Mouse (Mus musculus): Measurements from ENCODE around the gene Qk.

The Qk gene

DNA sequence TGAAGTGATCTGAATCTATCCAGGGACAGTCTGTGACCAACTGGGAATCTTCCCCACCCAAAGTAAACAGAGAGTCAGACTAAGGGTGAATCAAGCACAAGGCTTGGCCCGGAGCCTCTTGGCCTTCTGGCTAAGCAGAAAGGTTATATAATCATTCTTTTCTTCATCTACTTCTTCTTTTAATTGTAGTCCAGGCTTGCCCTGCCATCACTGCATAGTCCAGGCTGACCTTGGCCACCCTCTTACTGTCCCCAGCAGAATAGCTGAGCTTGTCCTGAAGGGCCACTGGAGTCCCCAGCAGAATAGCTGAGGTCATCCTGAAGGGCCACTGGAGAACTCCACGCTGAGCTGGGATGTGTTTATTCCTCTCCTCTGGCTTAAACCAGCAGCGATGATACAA is 158.4 kb downstream of the Qk start:
- no peak for DNase-seq (ENCODE audit: low read depth, low spot score)
- H3K36me3 ChIP-seq (ENCODE audit: control insufficient read depth, insufficient read depth, low read length, poor library complexity, severe bottlenecking) = no peaks in the 10 kb centered on the region
- no peaks in the 10 kb centered on the region; the same call in 1 of the 2 replicates for H3K27me3 ChIP-seq (ENCODE audit: control insufficient read depth, insufficient read depth, low read length, poor library complexity, severe bottlenecking)

- DNase-seq (ENCODE audit: low read depth, low spot score) = no peak
- H3K27me3 ChIP-seq (ENCODE audit: control insufficient read depth, insufficient read depth, low read length, poor library complexity, severe bottlenecking) = no peaks in the 10 kb centered on the region; the same call in 1 of the 2 replicates
- no peaks in the 10 kb centered on the region for H3K36me3 ChIP-seq (ENCODE audit: control insufficient read depth, insufficient read depth, low read length, poor library complexity, severe bottlenecking)
Measured at GRCm38 (mm10) chr17:10160415-10160814, 159.2 kb downstream of the Qk start.

GRCm38 (mm10) chr17:10152808-10153413 is 166.7 kb downstream of the Qk start:
- no peaks in the 10 kb centered on the region for H3K27me3 ChIP-seq (ENCODE audit: control insufficient read depth, insufficient read depth, low read length, poor library complexity, severe bottlenecking)
- no peak for DNase-seq (ENCODE audit: low read depth, low spot score)
- H3K36me3 ChIP-seq (ENCODE audit: control insufficient read depth, insufficient read depth, low read length, poor library complexity, severe bottlenecking) = no peaks in the 10 kb centered on the region

Data from splenic B cell, adult 2 months (primary cell).